Mouse (Mus musculus) midbrain, embryonic 12.5 days (tissue): ENCODE data around the gene Hoxd9. TPM values are rescaled to one million over a fixed set of nuclear protein-coding genes. Genes with fewer than 3 reads are reported as not detected.

Source experiments
- ATAC-seq: fragments of 200-750 bp; cut with Nextera tagmentation; 2 replicates; pipeline ENCODE4 v1.8.0; 2017; ENCODE audit warnings: low read depth, moderate TSS enrichment, moderate library complexity; ENCODE audit not compliant: low FRiP score
- H3K27ac ChIP-seq: fragments of 300-500 bp; sonication (generic); replicated peaks from 2 replicates; pipeline ENCODE4 v1.5.1; 2016; ENCODE audit warnings: mild to moderate bottlenecking
- H3K27me3 ChIP-seq: fragments of 300-500 bp; sonication (generic); 2 replicates; pipeline ENCODE4 v1.6.1; 2016; ENCODE audit warnings: mild to moderate bottlenecking
- H3K36me3 ChIP-seq: fragments of 300-500 bp; sonication (generic); 2 replicates; pipeline ENCODE4 v1.6.1; 2016
- H3K4me1 ChIP-seq: fragments of 300-500 bp; sonication (generic); 2 replicates; pipeline ENCODE4 v1.6.1; 2016
- H3K4me2 ChIP-seq: fragments of 300-500 bp; sonication (generic); replicated peaks from 2 replicates; pipeline ENCODE4 v1.6.1; 2016; ENCODE audit warnings: mild to moderate bottlenecking, moderate library complexity
- H3K4me3 ChIP-seq: fragments of 300-500 bp; sonication (generic); 2 replicates; pipeline ENCODE4 v1.5.1; 2016; ENCODE audit warnings: mild to moderate bottlenecking
- H3K9ac ChIP-seq: fragments of 300-500 bp; sonication (generic); replicated peaks from 2 replicates; pipeline ENCODE4 v1.6.1; 2016; ENCODE audit warnings: mild to moderate bottlenecking, moderate library complexity
- H3K9me3 ChIP-seq: fragments of 300-500 bp; sonication (generic); 2 replicates; pipeline ENCODE4 v1.6.1; 2016; ENCODE audit warnings: mild to moderate bottlenecking
- WGBS: fragments of 180-500 bp; shearing (Covaris S2); methylation state at CpG from one replicate; pipeline ENCODE4 v1.1.7; 2016; 5-methylcytosine and 5-hydroxymethylcytosine counted together
- polyA plus RNA-seq: library from polyadenylated mRNA; unstranded; fragments of >200 nt; fragmentation: Nextera tagmentation; extraction: Ambion mirVana; gene quantifications from 2 replicates; pipeline ENCODE4 v1.2.1, GENCODE M21; 2016

Hoxd9 gene
- polyA plus RNA-seq, 1 experiment from 2014 or later: not detected

GRCm38 (mm10) chr2:74714881-74715280 lies 17.4 kb downstream of the Hoxd9 start:
- H3K36me3 ChIP-seq: no peaks in the 10 kb centered on the region
- no peak overlapping the region for H3K4me2 ChIP-seq
- peaks cover 99% of the 10 kb centered on the region for H3K27me3 ChIP-seq
- H3K4me3 ChIP-seq: no peak overlapping the region
- H3K9ac ChIP-seq: no peak overlapping the region
- H3K9me3 ChIP-seq: no peaks in the 10 kb centered on the region
- no peak for ATAC-seq
- peaks cover 10% of the 10 kb centered on the region for H3K4me1 ChIP-seq
- H3K27ac ChIP-seq: no peak overlapping the region
- 0% methylated on average over 14 of the region's 14 CpGs for WGBS

GRCm38 (mm10) chr2:74715504-74716241 lies 18.1 kb downstream of the Hoxd9 start:
- peaks cover 99% of the 10 kb centered on the region for H3K27me3 ChIP-seq

GRCm38 (mm10) chr2:74720384-74720783 lies 22.9 kb downstream of the Hoxd9 start:
- H3K9ac ChIP-seq: no peak overlapping the region
- H3K9me3 ChIP-seq: no peaks in the 10 kb centered on the region
- H3K4me2 ChIP-seq: no peak overlapping the region
- ATAC-seq: no peak
- no peaks in the 10 kb centered on the region for H3K36me3 ChIP-seq
- H3K4me3 ChIP-seq: no peak overlapping the region
- WGBS: 5% methylated on average over 2 of the region's 2 CpGs
- H3K27me3 ChIP-seq: peaks cover 100% of the 10 kb centered on the region
- H3K4me1 ChIP-seq: peaks cover 4% of the 10 kb centered on the region; the same call in 1 of the 2 replicates
- no peak overlapping the region for H3K27ac ChIP-seq

More at GRCm38 (mm10) chr2:74715504-74716241, 18.1 kb downstream of the Hoxd9 start:
- Histone ChIP-seq H3K9ac (no peak overlapping the region), H3K9me3 (no peaks in the 10 kb centered on the region), H3K4me1 (peaks cover 10% of the 10 kb centered on the region), H3K36me3 (no peaks in the 10 kb centered on the region), H3K4me3 (peak overlapping the region; percentile 18; the same call in 1 of the 2 replicates), H3K4me2 (peak overlapping the region; percentile 45), H3K27ac (no peak overlapping the region)
- WGBS: 3% methylated on average over 26 of the region's 26 CpGs
- peak; percentile 79 for ATAC-seq

- H3K4me2 ChIP-seq: no peak overlapping the region
- H3K9me3 ChIP-seq: no peaks in the 10 kb centered on the region
- no peak overlapping the region for H3K27ac ChIP-seq
- peaks cover 1% of the 10 kb centered on the region; the same call in 1 of the 2 replicates for H3K4me1 ChIP-seq
- no peak for ATAC-seq
- H3K36me3 ChIP-seq: no peaks in the 10 kb centered on the region
- WGBS: 0% methylated on average over 5 of the region's 5 CpGs
- H3K4me3 ChIP-seq: no peak overlapping the region
- no peak overlapping the region for H3K9ac ChIP-seq
- peaks cover 100% of the 10 kb centered on the region for H3K27me3 ChIP-seq
These were observed 23.5 kb downstream of the Hoxd9 start for GRCm38 (mm10) chr2:74720955-74721491.

GRCm38 (mm10) chr2:74721882-74722281 lies 24.4 kb downstream of the Hoxd9 start:
- Histone ChIP-seq H3K4me3 (no peak overlapping the region), H3K27me3 (peaks cover 100% of the 10 kb centered on the region), H3K9ac (no peak overlapping the region), H3K36me3 (no peaks in the 10 kb centered on the region), H3K27ac (no peak overlapping the region), H3K4me2 (no peak overlapping the region), H3K9me3 (no peaks in the 10 kb centered on the region), H3K4me1 (no peaks in the 10 kb centered on the region)
- 3% methylated on average over 6 of the region's 6 CpGs for WGBS
- ATAC-seq: no peak

DNA sequence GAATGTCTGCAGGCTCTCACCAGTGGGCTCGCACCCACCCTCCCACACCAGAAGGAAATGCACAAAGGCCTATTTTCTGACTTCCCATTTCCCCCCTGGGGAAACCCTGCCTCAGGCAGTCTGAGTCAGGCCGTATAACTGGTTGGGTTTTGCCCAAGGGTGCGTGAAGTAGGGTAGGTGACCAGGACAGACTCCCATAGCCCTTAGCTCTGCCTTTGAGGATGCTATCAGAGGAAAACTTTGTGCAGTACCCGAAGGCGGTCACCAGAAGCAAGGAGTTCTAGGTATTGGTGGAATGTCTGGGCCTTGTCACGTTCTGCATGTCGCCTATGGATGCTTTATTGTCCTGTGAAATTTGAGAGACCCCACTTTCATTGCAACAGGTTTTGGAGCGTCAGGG lies 25.4 kb downstream of the Hoxd9 start:
- H3K9ac ChIP-seq: no peak overlapping the region
- no peaks in the 10 kb centered on the region for H3K9me3 ChIP-seq
- H3K36me3 ChIP-seq: no peaks in the 10 kb centered on the region
- H3K4me1 ChIP-seq: 0 out of 2 replicates have a peak, but pooled peaks cover 5% of the 10 kb centered on the region
- H3K27me3 ChIP-seq: peaks cover 100% of the 10 kb centered on the region
- no peak overlapping the region for H3K4me2 ChIP-seq
- ATAC-seq: no peak
- whole genome bisulfite sequencing: 5% methylated on average over 8 of the region's 8 CpGs
- no peak overlapping the region for H3K27ac ChIP-seq
- no peak overlapping the region for H3K4me3 ChIP-seq

DNA sequence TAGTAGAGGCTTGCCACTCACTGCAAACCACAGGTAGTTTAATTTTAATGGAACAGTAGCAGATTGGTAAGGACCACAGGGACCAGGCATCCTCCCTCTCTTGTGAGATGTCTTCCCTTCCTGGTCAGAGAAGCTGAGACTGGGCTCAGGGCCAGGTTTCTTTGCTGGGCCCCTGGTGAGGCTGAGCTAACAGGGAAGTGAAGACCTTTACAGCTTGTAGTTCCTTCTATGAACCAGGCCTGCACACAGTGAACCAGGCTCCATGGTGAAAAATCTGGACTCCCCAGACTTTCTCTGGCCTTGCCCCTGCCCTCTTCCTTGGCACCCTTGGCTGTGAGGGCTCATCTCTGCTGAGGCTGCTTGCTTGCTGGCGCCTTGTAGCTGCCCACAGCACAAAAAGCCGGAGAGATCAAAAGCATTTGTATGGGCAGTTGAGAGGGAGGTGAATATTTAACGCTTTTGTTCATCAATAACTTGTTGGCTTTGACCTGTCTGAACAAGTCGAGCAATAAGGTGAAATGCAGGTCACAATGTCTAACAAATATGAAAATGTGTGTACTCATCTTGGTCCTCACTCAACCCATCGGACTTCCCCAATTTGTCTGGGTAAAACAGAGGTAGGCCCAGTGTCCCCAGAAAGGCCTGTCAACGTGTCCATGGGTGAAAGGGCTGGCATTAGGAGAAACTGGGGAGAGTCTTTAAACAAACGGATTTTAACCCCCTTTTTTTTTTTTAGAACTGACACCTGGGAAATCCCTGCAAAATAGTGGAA lies 26.9 kb downstream of the Hoxd9 start:
- Histone ChIP-seq H3K4me3 (no peak overlapping the region), H3K9me3 (no peaks in the 10 kb centered on the region), H3K4me2 (no peak overlapping the region), H3K27ac (no peak overlapping the region), H3K36me3 (no peaks in the 10 kb centered on the region), H3K27me3 (peaks cover 100% of the 10 kb centered on the region), H3K4me1 (0 out of 2 replicates have a peak, but pooled peaks cover 5% of the 10 kb centered on the region), H3K9ac (no peak overlapping the region)
- no peak for ATAC-seq
- 6% methylated on average over 7 of the region's 7 CpGs for WGBS

GRCm38 (mm10) chr2:74725171-74725570 lies 27.6 kb downstream of the Hoxd9 start:
- peaks cover 99% of the 10 kb centered on the region for H3K27me3 ChIP-seq
- no peak overlapping the region for H3K4me2 ChIP-seq
- no peak overlapping the region for H3K4me3 ChIP-seq
- H3K4me1 ChIP-seq: 0 out of 2 replicates have a peak, but pooled peaks cover 5% of the 10 kb centered on the region
- no peaks in the 10 kb centered on the region for H3K36me3 ChIP-seq
- ATAC-seq: no peak
- no peak overlapping the region for H3K9ac ChIP-seq
- 2% methylated on average over 17 of the region's 17 CpGs for WGBS
- no peaks in the 10 kb centered on the region for H3K9me3 ChIP-seq
- no peak overlapping the region for H3K27ac ChIP-seq

- no peak for ATAC-seq
- no peaks in the 10 kb centered on the region for H3K9me3 ChIP-seq
- 2% methylated on average over 5 of the region's 5 CpGs for WGBS
- peak within 1 kb of the TSS; percentile 14; the same call in 1 of the 2 replicates for H3K4me2 ChIP-seq
- H3K36me3 ChIP-seq: no peaks in the 10 kb centered on the region
- 0 out of 2 replicates have a peak, but pooled peaks cover 5% of the 10 kb centered on the region for H3K4me1 ChIP-seq
- H3K4me3 ChIP-seq: peak within 1 kb of the TSS; percentile 14; the same call in 1 of the 2 replicates
- H3K9ac ChIP-seq: no peak within 1 kb of the TSS
- no peak within 1 kb of the TSS for H3K27ac ChIP-seq
- H3K27me3 ChIP-seq: peaks cover 99% of the 10 kb centered on the region
These were observed 29.0 kb downstream of the Hoxd9 start, which contains the start of gene Gm28230 for GRCm38 (mm10) chr2:74726551-74726950. Gm28230 (plus strand) TSS chr2:74726728.

DNA sequence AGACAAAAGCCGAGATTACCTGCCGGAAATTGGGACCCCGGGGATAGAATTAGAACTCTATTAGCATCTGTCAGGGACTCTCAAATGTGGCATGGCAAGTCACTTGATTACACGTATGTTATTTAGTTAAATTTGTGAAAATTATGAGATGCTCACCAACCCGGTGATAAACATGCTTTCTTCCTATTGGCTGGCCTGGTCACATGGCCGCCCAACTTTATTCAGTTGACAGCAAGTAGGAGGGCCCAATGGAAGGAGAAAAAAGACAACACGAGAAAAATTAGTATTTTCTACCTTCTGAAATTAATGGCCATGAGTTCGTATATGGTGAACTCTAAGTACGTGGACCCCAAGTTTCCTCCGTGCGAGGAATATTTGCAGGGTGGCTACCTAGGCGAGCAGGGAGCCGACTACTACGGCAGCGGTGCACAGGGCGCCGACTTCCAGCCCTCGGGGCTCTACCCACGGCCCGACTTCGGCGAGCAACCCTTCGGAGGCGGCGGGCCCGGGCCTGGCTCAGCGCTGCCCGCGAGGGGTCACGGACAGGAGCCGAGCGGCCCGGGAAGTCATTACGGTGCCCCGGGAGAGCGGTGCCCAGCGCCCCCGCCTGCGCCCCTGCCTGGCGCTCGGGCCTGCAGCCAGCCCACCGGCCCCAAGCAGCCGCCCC lies 29.6 kb downstream of the Hoxd9 start:
- no peaks in the 10 kb centered on the region for H3K36me3 ChIP-seq
- no peak overlapping the region for H3K9ac ChIP-seq
- 0 out of 2 replicates have a peak, but pooled peaks cover 5% of the 10 kb centered on the region for H3K4me1 ChIP-seq
- whole genome bisulfite sequencing: under 1% methylated on average over 43 of the region's 43 CpGs
- peak overlapping the region; percentile 14; the same call in 1 of the 2 replicates for H3K4me3 ChIP-seq
- H3K4me2 ChIP-seq: peak overlapping the region; percentile 14; the same call in 1 of the 2 replicates
- peaks cover 99% of the 10 kb centered on the region for H3K27me3 ChIP-seq
- H3K9me3 ChIP-seq: no peaks in the 10 kb centered on the region
- ATAC-seq: no peak
- no peak overlapping the region for H3K27ac ChIP-seq

DNA sequence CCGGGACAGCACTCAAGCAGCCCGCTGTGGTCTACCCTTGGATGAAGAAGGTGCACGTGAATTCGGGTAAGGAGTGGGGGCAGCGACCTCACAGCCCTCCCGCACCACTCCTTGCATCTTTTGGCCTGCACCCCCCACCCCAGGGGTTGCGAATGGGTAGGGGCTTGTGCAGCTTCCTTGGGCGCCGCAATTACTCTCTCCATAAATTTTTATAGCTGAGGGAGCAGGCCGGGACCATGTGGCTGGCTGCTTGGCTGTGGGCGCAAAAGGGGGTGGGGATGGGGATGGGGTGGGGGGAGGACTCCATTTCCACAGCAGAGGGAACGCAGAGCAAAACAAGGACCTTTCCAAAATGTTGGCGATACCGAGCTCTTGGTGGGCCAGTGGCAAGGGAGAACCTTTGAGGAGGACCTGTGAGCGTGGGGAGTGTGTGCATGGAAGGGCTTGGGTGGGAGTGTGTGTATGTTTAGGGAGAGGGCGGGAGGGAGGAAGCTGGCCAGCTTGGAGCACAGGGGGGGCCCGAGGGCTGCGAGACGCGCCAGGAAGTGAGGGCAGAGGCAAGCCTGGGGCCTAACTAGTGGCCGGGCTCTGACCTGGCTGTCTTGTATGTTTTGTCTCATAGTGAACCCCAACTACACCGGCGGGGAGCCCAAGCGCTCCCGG lies 30.2 kb downstream of the Hoxd9 start:
- peaks cover 99% of the 10 kb centered on the region for H3K27me3 ChIP-seq
- 2% methylated on average over 25 of the region's 25 CpGs for WGBS
- H3K27ac ChIP-seq: no peak overlapping the region

More for the DNA sequence above, 30.2 kb downstream of the Hoxd9 start:
- Histone ChIP-seq H3K4me2 (peak overlapping the region; percentile 14; the same call in 1 of the 2 replicates), H3K9ac (no peak overlapping the region), H3K36me3 (no peaks in the 10 kb centered on the region), H3K4me1 (peaks cover 9% of the 10 kb centered on the region; the same call in 1 of the 2 replicates), H3K4me3 (peak overlapping the region; percentile 14; the same call in 1 of the 2 replicates), H3K9me3 (no peaks in the 10 kb centered on the region)
- no peak for ATAC-seq
